Comparison of ENCODE assay signal across 8 mouse cellular contexts in the genomic region with DNA sequence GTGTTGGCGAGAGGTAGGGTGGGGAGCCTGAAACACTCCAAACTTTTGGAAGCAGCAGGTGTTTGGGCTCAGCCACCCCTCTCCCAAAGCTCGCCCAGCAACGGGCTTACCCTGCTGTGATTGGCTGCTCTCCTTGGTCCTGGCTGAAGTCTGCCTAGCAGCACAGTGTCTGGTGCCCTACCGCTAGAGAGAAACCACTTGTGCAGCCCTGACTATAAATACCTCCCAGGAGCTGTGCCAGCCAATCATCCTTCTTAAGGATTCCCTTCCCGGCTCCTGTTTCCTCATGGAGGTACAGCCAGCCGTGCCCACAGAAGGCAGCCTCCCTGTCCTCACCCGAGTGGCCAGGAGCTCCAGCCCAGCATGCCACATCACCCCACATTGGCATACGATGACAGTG. TPM values are rescaled to one million over a fixed set of nuclear protein-coding genes. Genes with fewer than 3 reads are reported as not detected.
A peak's percentile ranks its signal among the peaks of the same experiment; 100 is the strongest.
DNase-seq lines count a peak whose midpoint lies in the region; ATAC-seq and TF ChIP-seq lines count a peak whose summit lies in the region.

No protein-coding gene starts in this region.

- no peaks in the 10 kb centered on the region for H3K9me3 ChIP-seq in intestine, embryonic 15.5 days
- H3K9me3 ChIP-seq in forebrain, embryonic 11.5 days (ENCODE audit: control insufficient read depth, low read length), result no peaks in the 10 kb centered on the region
- no peaks in the 10 kb centered on the region for H3K9me3 ChIP-seq in midbrain, embryonic 15.5 days

- H3K4me3 ChIP-seq in cerebellum, adult 2 months (replicated peaks; ENCODE audit: insufficient read depth, low read depth, low read length), result no peak overlapping the region
- no peak overlapping the region for H3K4me3 ChIP-seq in intestine, embryonic 15.5 days (replicated peaks)
- H3K4me3 ChIP-seq in forebrain, embryonic 11.5 days (ENCODE audit: low read depth, low read length), result no peak overlapping the region
- no peak overlapping the region for H3K4me3 ChIP-seq in midbrain, embryonic 15.5 days

- H3K27ac ChIP-seq in cerebellum, adult 2 months (ENCODE audit: insufficient read depth, low read length), result no peak overlapping the region
- H3K27ac ChIP-seq in intestine, embryonic 15.5 days, result no peak overlapping the region
- no peak overlapping the region for H3K27ac ChIP-seq in forebrain, embryonic 11.5 days (ENCODE audit: low read depth, low read length)
- no peak overlapping the region for H3K27ac ChIP-seq in midbrain, embryonic 15.5 days

- peaks cover 11% of the 10 kb centered on the region for H3K4me1 ChIP-seq in cerebellum, adult 2 months (ENCODE audit: control insufficient read depth, insufficient read depth, low read length)
- no peaks in the 10 kb centered on the region for H3K4me1 ChIP-seq in intestine, embryonic 15.5 days (replicated peaks)
- 0 out of 2 replicates have a peak, but pooled peaks cover 1% of the 10 kb centered on the region for H3K4me1 ChIP-seq in forebrain, embryonic 11.5 days (replicated peaks; ENCODE audit: control insufficient read depth, insufficient read depth, low read length)
- H3K4me1 ChIP-seq in midbrain, embryonic 15.5 days, result peaks cover 2% of the 10 kb centered on the region

- H3K9ac ChIP-seq in intestine, embryonic 15.5 days, result no peak overlapping the region
- H3K9ac ChIP-seq in forebrain, embryonic 11.5 days (ENCODE audit: low read length), result no peak overlapping the region
- H3K9ac ChIP-seq in midbrain, embryonic 15.5 days, result no peak overlapping the region

- peak; percentile 55 for ATAC-seq in intestine, embryonic 15.5 days
- ATAC-seq in monocyte, adult 5-6 weeks (replicated peaks; ENCODE audit: insufficient number of reproducible peaks, low FRiP score, low TSS enrichment, poor library complexity, severe bottlenecking), result no peak
- no peak for ATAC-seq in forebrain, embryonic 11.5 days (replicated peaks; ENCODE audit: low FRiP score)
- no peak for ATAC-seq in midbrain, embryonic 15.5 days (replicated peaks)

- DNase-seq in layer of hippocampus, postnatal 10 days (ENCODE audit: low spot score in 2 of 2), result peak; percentile 35 to 54
- DNase-seq in layer of hippocampus, adult 9-11 months, result no peak
- DNase-seq in cerebellum, adult 2 months, result peak; percentile 44 to 70
- peak; percentile 89 to 93 for DNase-seq in gastrocnemius, adult 8-10 months (ENCODE audit: low spot score in 2 of 2)
- no peak for DNase-seq in forebrain, embryonic 11.5 days (ENCODE audit: low spot score)

- 9% methylated on average over 8 of the region's 8 CpGs for WGBS in cerebellum, adult 2 months
- 40% methylated on average over 8 of the region's 8 CpGs for WGBS in intestine, embryonic 15.5 days
- 50% methylated on average over 8 of the region's 8 CpGs for WGBS in forebrain, embryonic 11.5 days
- WGBS in midbrain, embryonic 15.5 days, result 55% methylated on average over 8 of the region's 8 CpGs

- no peaks in the 10 kb centered on the region for H3K36me3 ChIP-seq in intestine, embryonic 15.5 days
- H3K36me3 ChIP-seq in forebrain, embryonic 11.5 days (ENCODE audit: control insufficient read depth, insufficient read depth, low read length), result no peaks in the 10 kb centered on the region
- H3K36me3 ChIP-seq in midbrain, embryonic 15.5 days (replicated peaks), result no peaks in the 10 kb centered on the region

- TF ChIP-seq CTCF in cerebellum, adult 2 months (IDR thresholded peaks at IDR 0.05; ENCODE audit: borderline replicate concordance, insufficient read depth, low read depth, low read length), result no peak

- no peaks in the 10 kb centered on the region for H3K27me3 ChIP-seq in cerebellum, adult 2 months (ENCODE audit: control insufficient read depth, insufficient read depth, low read length)
- H3K27me3 ChIP-seq in intestine, embryonic 15.5 days (replicated peaks), result peaks cover 9% of the 10 kb centered on the region
- H3K27me3 ChIP-seq in forebrain, embryonic 11.5 days (ENCODE audit: control insufficient read depth, insufficient read depth, low read length), result peaks cover 7% of the 10 kb centered on the region
- H3K27me3 ChIP-seq in midbrain, embryonic 15.5 days (replicated peaks), result peaks cover 10% of the 10 kb centered on the region

- no peak overlapping the region for H3K4me2 ChIP-seq in intestine, embryonic 15.5 days (replicated peaks)
- H3K4me2 ChIP-seq in forebrain, embryonic 11.5 days (ENCODE audit: low read depth, low read length, severe bottlenecking), result no peak overlapping the region
- H3K4me2 ChIP-seq in midbrain, embryonic 15.5 days, result no peak overlapping the region

- no peak for TF ChIP-seq POLR2A in cerebellum, adult 2 months (IDR thresholded peaks at IDR 0.05; ENCODE audit: borderline replicate concordance, insufficient read depth, low read length)

RNA-seq across cellular contexts. Expression of a gene that starts 5.9 kb away (rescaled TPM):
- 1 to 10 TPM; 4.8 to 4.9 TPM for total RNA-seq in layer of hippocampus, postnatal 10 days (2021)
- 3.3 and 3.7 TPM in 2 replicates for polyA plus RNA-seq in cerebellum, adult 2 months (2012; rRNA removed)
- 100 to 1,000 TPM in 3 of 4 experiments, 10 to 100 TPM in 1; 68.4 to 165 (median 129) TPM for total RNA-seq in gastrocnemius, adult 8-10 months (2022)
- 0.03 and 0.14 TPM in 2 replicates for polyA plus RNA-seq in intestine, embryonic 15.5 days (2015; fragmentation: Nextera tagmentation; extraction: Ambion mirVana)
- total RNA-seq in monocyte, adult 5-6 weeks (2017), result not detected in 3 replicates
- polyA plus RNA-seq in forebrain, embryonic 11.5 days (2014; fragmentation: Nextera tagmentation; extraction: Ambion mirVana), result 0.08 and 0.32 TPM in 2 replicates
- polyA plus RNA-seq in midbrain, embryonic 15.5 days (2015; fragmentation: Nextera tagmentation; extraction: Ambion mirVana), result 0.52 and 0.80 TPM in 2 replicates

Comparison
In these comparisons a context has a peak if more than half of its experiments do, and no peak if none do; other contexts are left out.
1. DNase-seq: peak in layer of hippocampus, postnatal 10 days (2 of 2), cerebellum, adult 2 months (2 of 2) and gastrocnemius, adult 8-10 months (2 of 2); none in layer of hippocampus, adult 9-11 months (single experiment) and forebrain, embryonic 11.5 days (single experiment).